Mouse (Mus musculus) hindbrain, postnatal 0 days (tissue): ENCODE results near the gene Bend4. TPM values are rescaled to one million over a fixed set of nuclear protein-coding genes. Genes with fewer than 3 reads are reported as not detected.

Experiments
- ATAC-seq: fragments of 200-750 bp; cut with Nextera tagmentation; 2 replicates; pipeline ENCODE4 v1.8.0; 2017; ENCODE audit warnings: mild to moderate bottlenecking, moderate TSS enrichment, moderate library complexity
- DNase-seq: peaks from one replicate; pipeline ENCODE4 v3.0.0-alpha.2; 2015; ENCODE audit warnings: low spot score
- H3K27ac ChIP-seq: fragments of 300-500 bp; sonication (generic); 2 replicates; pipeline ENCODE4 v1.5.1; 2014; ENCODE audit warnings: mild to moderate bottlenecking
- H3K27me3 ChIP-seq: fragments of 300-500 bp; sonication (generic); 2 replicates; pipeline ENCODE4 v1.6.1; 2014; ENCODE audit warnings: low read length, mixed read lengths; ENCODE audit not compliant: insufficient read depth
- H3K36me3 ChIP-seq: fragments of 300-500 bp; sonication (generic); 2 replicates; pipeline ENCODE4 v1.6.1; 2014; ENCODE audit warnings: low read length, mixed read lengths; ENCODE audit not compliant: insufficient read depth
- H3K4me1 ChIP-seq: fragments of 300-500 bp; sonication (generic); 2 replicates; pipeline ENCODE4 v1.6.1; 2014; ENCODE audit warnings: antibody characterized with exemption, low read length, mixed read lengths; ENCODE audit not compliant: insufficient read depth
- H3K4me2 ChIP-seq: fragments of 300-500 bp; sonication (generic); 2 replicates; pipeline ENCODE4 v1.6.1; 2014; ENCODE audit warnings: low read depth, mild to moderate bottlenecking, low read length, moderate library complexity, mixed read lengths
- H3K4me3 ChIP-seq: fragments of 300-500 bp; sonication (generic); 2 replicates; pipeline ENCODE4 v1.5.1; 2014; ENCODE audit warnings: low read length
- H3K9ac ChIP-seq: fragments of 300-500 bp; sonication (generic); replicated peaks from 2 replicates; pipeline ENCODE4 v1.6.1; 2014; ENCODE audit warnings: mild to moderate bottlenecking, low read length, moderate library complexity, mixed read lengths
- H3K9me3 ChIP-seq: fragments of 300-500 bp; sonication (generic); 2 replicates; pipeline ENCODE4 v1.6.1; 2016; ENCODE audit warnings: low read length, mixed read lengths
- CTCF ChIP-seq: IDR thresholded peaks from 2 replicates; pipeline ENCODE4 v1.5.1; 2016; ENCODE audit warnings: antibody characterized with exemption, control low read depth, low read depth
- WGBS: fragments of 180-500 bp; shearing (Covaris S2); extraction: QIAGEN DNeasy Blood & Tissue Kit; methylation state at CpG from one replicate; pipeline ENCODE4 v1.1.7; 2014; 5-methylcytosine and 5-hydroxymethylcytosine counted together
- polyA plus RNA-seq: library from polyadenylated mRNA; unstranded; fragments of >200 nt; fragmentation: Nextera tagmentation; extraction: Ambion mirVana; gene quantifications from 2 replicates; pipeline ENCODE4 v1.2.1, GENCODE M21; 2015
- total RNA-seq: library from RNA; depleted of rRNA; stranded (reverse); fragments of >200 nt; gene quantifications from 2 replicates; pipeline ENCODE4 v1.2.3, GENCODE M21; 2014

The Bend4 gene
- total and polyA plus RNA-seq, 2 experiments from 2014 or later, result 8.5 to 12.8 TPM

- DNase-seq, result no peak
- no peak for ATAC-seq
- Histone ChIP-seq H3K9me3 (no peaks in the 10 kb centered on the region), H3K27me3 (no peaks in the 10 kb centered on the region), H3K4me3 (no peak overlapping the region), H3K9ac (no peak overlapping the region), H3K27ac (no peak overlapping the region), H3K4me1 (0 out of 2 replicates have a peak, but pooled peaks cover 4% of the 10 kb centered on the region), H3K36me3 (no peaks in the 10 kb centered on the region; the same call in 1 of the 2 replicates), H3K4me2 (no peak overlapping the region)
- 85% methylated on average over 4 of the region's 4 CpGs for WGBS
- TF ChIP-seq CTCF, result no peak
Measured at GRCm38 (mm10) chr5:67419407-67419806, 8.7 kb downstream of the Bend4 start.

- Histone ChIP-seq H3K4me1 (no peaks in the 10 kb centered on the region), H3K36me3 (no peaks in the 10 kb centered on the region), H3K9me3 (no peaks in the 10 kb centered on the region), H3K27me3 (no peaks in the 10 kb centered on the region), H3K27ac (no peak overlapping the region), H3K4me3 (no peak overlapping the region), H3K9ac (no peak overlapping the region), H3K4me2 (no peak overlapping the region)
- 88% methylated on average over 7 of the region's 7 CpGs for WGBS
- ATAC-seq, result no peak
- no peak for DNase-seq
- TF ChIP-seq CTCF, result no peak
Measured at GRCm38 (mm10) chr5:67411475-67411874, 16.6 kb downstream of the Bend4 start.

- no peak for DNase-seq
- Histone ChIP-seq H3K9me3 (no peaks in the 10 kb centered on the region), H3K36me3 (no peaks in the 10 kb centered on the region), H3K9ac (no peak overlapping the region), H3K4me1 (no peaks in the 10 kb centered on the region), H3K27me3 (no peaks in the 10 kb centered on the region), H3K27ac (no peak overlapping the region), H3K4me3 (no peak overlapping the region), H3K4me2 (no peak overlapping the region)
- TF ChIP-seq CTCF, result no peak
- 94% methylated on average over 4 of the region's 4 CpGs for WGBS
- no peak for ATAC-seq
Measured at GRCm38 (mm10) chr5:67410426-67410825, 17.7 kb downstream of the Bend4 start.

- H3K4me2 ChIP-seq, result no peak overlapping the region
- no peaks in the 10 kb centered on the region; the same call in 1 of the 2 replicates for H3K36me3 ChIP-seq
- 91% methylated on average over 6 of the region's 6 CpGs for WGBS
- no peaks in the 10 kb centered on the region for H3K27me3 ChIP-seq
- no peak overlapping the region for H3K27ac ChIP-seq
- H3K4me3 ChIP-seq, result no peak overlapping the region
- no peak overlapping the region for H3K9ac ChIP-seq
- no peaks in the 10 kb centered on the region for H3K9me3 ChIP-seq
- no peaks in the 10 kb centered on the region for H3K4me1 ChIP-seq
- ATAC-seq (no peak), DNase-seq (no peak)
- TF ChIP-seq CTCF, result no peak
Measured at GRCm38 (mm10) chr5:67408391-67408790, 19.7 kb downstream of the Bend4 start.

GRCm38 (mm10) chr5:67404919-67405318 is 23.2 kb downstream of the Bend4 start:
- WGBS, result 89% methylated on average over 9 of the region's 9 CpGs
- H3K9me3 ChIP-seq, result no peaks in the 10 kb centered on the region
- no peak overlapping the region for H3K9ac ChIP-seq
- no peak overlapping the region for H3K4me3 ChIP-seq
- ATAC-seq (no peak), DNase-seq (no peak)
- no peak for TF ChIP-seq CTCF
- no peaks in the 10 kb centered on the region for H3K27me3 ChIP-seq
- no peak overlapping the region for H3K4me2 ChIP-seq
- H3K4me1 ChIP-seq, result no peaks in the 10 kb centered on the region
- no peak overlapping the region for H3K27ac ChIP-seq
- no peaks in the 10 kb centered on the region; the same call in 1 of the 2 replicates for H3K36me3 ChIP-seq

GRCm38 (mm10) chr5:67404380-67404779 is 23.7 kb downstream of the Bend4 start:
- DNase-seq (no peak), ATAC-seq (no peak)
- H3K9ac ChIP-seq, result no peak overlapping the region
- no peaks in the 10 kb centered on the region for H3K4me1 ChIP-seq
- H3K4me3 ChIP-seq, result no peak overlapping the region
- no peaks in the 10 kb centered on the region; the same call in 1 of the 2 replicates for H3K36me3 ChIP-seq
- no peak for TF ChIP-seq CTCF
- no peaks in the 10 kb centered on the region for H3K27me3 ChIP-seq
- H3K4me2 ChIP-seq, result no peak overlapping the region
- WGBS, result 80% methylated on average over 7 of the region's 7 CpGs
- no peaks in the 10 kb centered on the region for H3K9me3 ChIP-seq
- no peak overlapping the region for H3K27ac ChIP-seq

- Histone ChIP-seq H3K4me2 (no peak overlapping the region), H3K4me1 (no peaks in the 10 kb centered on the region), H3K27ac (no peak overlapping the region), H3K4me3 (no peak overlapping the region), H3K27me3 (no peaks in the 10 kb centered on the region), H3K9ac (no peak overlapping the region), H3K9me3 (no peaks in the 10 kb centered on the region), H3K36me3 (peaks cover 10% of the 10 kb centered on the region; the same call in 1 of the 2 replicates)
- DNase-seq (no peak), ATAC-seq (no peak)
- no peak for TF ChIP-seq CTCF
- 75% methylated on average over 9 of the region's 9 CpGs for WGBS
Measured at GRCm38 (mm10) chr5:67401612-67402011, 26.5 kb downstream of the Bend4 start.
